Mouse (Mus musculus) c-Kit-negative CD71-positive TER-119-positive erythroid progenitor cells, embryonic 14.5 days (primary cell): ENCODE results near the gene Supv3l1.

ENCODE experiments used
- DNase-seq: peaks from one replicate; pipeline ENCODE4 v3.0.0-alpha.2; 2013; ENCODE audit warnings: low read depth, low spot score

The Supv3l1 gene

GRCm38 (mm10) chr10:62413606-62413982 lies 35.9 kb downstream of the Supv3l1 start:
- DNase-seq = no peak

- no peak for DNase-seq
Measured at GRCm38 (mm10) chr10:62412906-62413605, 36.5 kb downstream of the Supv3l1 start.

GRCm38 (mm10) chr10:62411431-62412410 lies 37.8 kb downstream of the Supv3l1 start:
- no peak for DNase-seq

GRCm38 (mm10) chr10:62410943-62411342 lies 38.6 kb downstream of the Supv3l1 start:
- DNase-seq = peak; percentile 16

- DNase-seq = no peak
Measured at GRCm38 (mm10) chr10:62404901-62405300, 44.6 kb downstream of the Supv3l1 start.

- no peak for DNase-seq
Measured at GRCm38 (mm10) chr10:62401641-62402111, 47.9 kb downstream of the Supv3l1 start.

- no peak for DNase-seq
Measured at GRCm38 (mm10) chr10:62383011-62383410, 66.5 kb downstream of the Supv3l1 start.

- no peak for DNase-seq
Measured at GRCm38 (mm10) chr10:62380936-62381335, 68.6 kb downstream of the Supv3l1 start.

- no peak for DNase-seq
Measured at GRCm38 (mm10) chr10:62379808-62380207, 69.7 kb downstream of the Supv3l1 start, which contains the start of gene Hk1. Gene Hk1 (minus strand): TSS chr10:62379908.
